Mouse (Mus musculus) liver, embryonic 14.5 days (tissue): ENCODE data around the gene Cyb5r4.

Experiments
- CTCF ChIP-seq: IDR thresholded peaks from 2 replicates; pipeline ENCODE4 v1.5.1; 2016; ENCODE audit warnings: antibody characterized with exemption, low read depth, control low read depth
- EP300 ChIP-seq: IDR thresholded peaks from 2 replicates; pipeline ENCODE4 v1.6.1; 2016; ENCODE audit warnings: antibody characterized with exemption, low read depth

GRCm38 (mm10) chr9:87068160-87068559 lies 46.3 kb downstream of the Cyb5r4 start:
- TF ChIP-seq CTCF (no peak), EP300 (no peak)
